In genomic region chr15:80233053-80233452, GRCm38 (mm10) we compare ENCODE assay signal across 9 mouse cellular contexts. TPM values are rescaled to one million over a fixed set of nuclear protein-coding genes. Genes with fewer than 3 reads are reported as not detected.
DNase-seq lines count a peak whose midpoint lies in the region; ATAC-seq and TF ChIP-seq lines count a peak whose summit lies in the region.
"Had no signal": no experiment of that assay in that cellular context is flagged by ENCODE, and none has a peak within 500 bp of the region (broad histone marks: within the 10 kb centered on the region; RNA-seq: fewer than 3 reads in every experiment).

No protein-coding gene starts in this region.

- peaks cover 19% of the 10 kb centered on the region for H3K4me1 ChIP-seq in heart, embryonic 15.5 days (replicated peaks)
- peaks cover 8% of the 10 kb centered on the region for H3K4me1 ChIP-seq in ES-Bruce4 (ENCODE audit: control insufficient read depth, insufficient read depth, low read length)
- H3K4me1 ChIP-seq in forebrain, postnatal 0 days (ENCODE audit: insufficient read depth) = 0 out of 2 replicates have a peak, but pooled peaks cover 6% of the 10 kb centered on the region
- peaks cover 18% of the 10 kb centered on the region for H3K4me1 ChIP-seq in liver, postnatal 0 days (ENCODE audit: insufficient read depth)

- DNase-seq in heart, postnatal 36 days = no peak
- no peak for DNase-seq in forebrain, postnatal 0 days
- DNase-seq in liver, postnatal 0 days = no peak
- DNase-seq in layer of hippocampus, postnatal 10 days (ENCODE audit: low spot score in 2 of 2) = no peak
- no peak for DNase-seq in thymus, postnatal 25 days
- no peak for DNase-seq in gastrocnemius, adult 18-20 months (ENCODE audit: low spot score)

- H3K27ac ChIP-seq in heart, embryonic 15.5 days = peak overlapping the region; percentile 69
- peak overlapping the region; percentile 73 for H3K27ac ChIP-seq in ES-Bruce4 (ENCODE audit: insufficient read depth, low read length)
- H3K27ac ChIP-seq in forebrain, postnatal 0 days (ENCODE audit: low read depth, low read length) = peak overlapping the region; percentile 88
- peak overlapping the region; percentile 67 for H3K27ac ChIP-seq in liver, postnatal 0 days (ENCODE audit: low read depth)

- no peak for TF ChIP-seq POLR2A in ES-Bruce4 (IDR thresholded peaks at IDR 0.05; ENCODE audit: insufficient read depth, low read length)

- no peak for ATAC-seq in heart, embryonic 15.5 days (replicated peaks; ENCODE audit: insufficient number of reproducible peaks, insufficient read depth, low FRiP score, low read depth)
- ATAC-seq in forebrain, postnatal 0 days = no peak
- no peak for ATAC-seq in liver, postnatal 0 days

- TF ChIP-seq CTCF in ES-Bruce4 (IDR thresholded peaks at IDR 0.05; ENCODE audit: low read depth, low read length) = no peak
- no peak for TF ChIP-seq CTCF in forebrain, postnatal 0 days (IDR thresholded peaks at IDR 0.05; ENCODE audit: low read depth)
- no peak for TF ChIP-seq CTCF in liver, postnatal 0 days (IDR thresholded peaks at IDR 0.05; ENCODE audit: low read depth)

- H3K4me2 ChIP-seq in heart, embryonic 15.5 days = peak overlapping the region; percentile 81
- peak overlapping the region; percentile 82; the same call in 1 of the 2 replicates for H3K4me2 ChIP-seq in forebrain, postnatal 0 days (ENCODE audit: low read depth)
- H3K4me2 ChIP-seq in liver, postnatal 0 days (ENCODE audit: low read depth, low read length) = peak overlapping the region; percentile 83; the same call in 1 of the 2 replicates

- intact Hi-C loops in heart, postnatal 36 days (cut with DNase I) = no loop called here

- H3K36me3 ChIP-seq in heart, embryonic 15.5 days = peaks cover 24% of the 10 kb centered on the region
- H3K36me3 ChIP-seq in ES-Bruce4 (ENCODE audit: control insufficient read depth, insufficient read depth, low read length, poor library complexity, severe bottlenecking) = peaks cover 28% of the 10 kb centered on the region
- peaks cover 23% of the 10 kb centered on the region for H3K36me3 ChIP-seq in forebrain, postnatal 0 days (ENCODE audit: insufficient read depth)
- peaks cover 24% of the 10 kb centered on the region for H3K36me3 ChIP-seq in liver, postnatal 0 days (replicated peaks; ENCODE audit: insufficient read depth, low read length)

- H3K9me3 ChIP-seq in heart, embryonic 15.5 days (replicated peaks) = no peaks in the 10 kb centered on the region
- H3K9me3 ChIP-seq in ES-Bruce4 (replicated peaks; ENCODE audit: control insufficient read depth, insufficient read depth, low read length, poor library complexity, severe bottlenecking) = no peaks in the 10 kb centered on the region
- no peaks in the 10 kb centered on the region for H3K9me3 ChIP-seq in forebrain, postnatal 0 days (ENCODE audit: low read length)
- H3K9me3 ChIP-seq in liver, postnatal 0 days (ENCODE audit: low read length) = no peaks in the 10 kb centered on the region

- no peak for TF ChIP-seq EP300 in ES-Bruce4 (IDR thresholded peaks at IDR 0.05; ENCODE audit: insufficient read depth, low read depth, low read length)
- no peak for TF ChIP-seq EP300 in liver, postnatal 0 days (IDR thresholded peaks at IDR 0.05; ENCODE audit: low read depth)

- 0 out of 2 replicates have a peak overlapping the region, but pooled peaks have one; percentile 50 for H3K9ac ChIP-seq in heart, embryonic 15.5 days
- H3K9ac ChIP-seq in ES-Bruce4 (ENCODE audit: low read depth, poor library complexity, severe bottlenecking) = peak overlapping the region; percentile 28; the same call in 1 of the 2 replicates
- H3K9ac ChIP-seq in forebrain, postnatal 0 days = no peak overlapping the region
- no peak overlapping the region; the same call in 1 of the 2 replicates for H3K9ac ChIP-seq in liver, postnatal 0 days (replicated peaks)

- WGBS in heart, embryonic 15.5 days = 59% methylated on average over 4 of the region's 4 CpGs
- WGBS in forebrain, postnatal 0 days = 62% methylated on average over 4 of the region's 4 CpGs
- WGBS in liver, postnatal 0 days (ENCODE audit: insufficient replicate concordance) = 78% methylated on average over 4 of the region's 4 CpGs

- no peaks in the 10 kb centered on the region for H3K27me3 ChIP-seq in heart, embryonic 15.5 days
- H3K27me3 ChIP-seq in ES-Bruce4 (ENCODE audit: control insufficient read depth, insufficient read depth, low read length, poor library complexity, severe bottlenecking) = no peaks in the 10 kb centered on the region
- no peaks in the 10 kb centered on the region for H3K27me3 ChIP-seq in forebrain, postnatal 0 days (ENCODE audit: insufficient read depth, low read length)
- H3K27me3 ChIP-seq in liver, postnatal 0 days (ENCODE audit: insufficient read depth, low read length) = no peaks in the 10 kb centered on the region
- H3K27me3 ChIP-seq: Patski had no signal

- H3K4me3 ChIP-seq in heart, embryonic 15.5 days = no peak overlapping the region
- H3K4me3 ChIP-seq in ES-Bruce4 (ENCODE audit: low read depth, low read length) = no peak overlapping the region
- peak overlapping the region; percentile 82; the same call in 1 of the 2 replicates for H3K4me3 ChIP-seq in forebrain, postnatal 0 days (ENCODE audit: low read depth, low read length)
- H3K4me3 ChIP-seq in liver, postnatal 0 days (ENCODE audit: low read depth, low read length) = no peak overlapping the region

RNA-seq across cellular contexts. Expression of gene Mief1, which starts 0.8 kb away (rescaled TPM):
- polyA plus RNA-seq in heart, embryonic 15.5 days (2015; fragmentation: Nextera tagmentation; extraction: Ambion mirVana) = 21.1 and 26.8 TPM in 2 replicates
- 10 to 100 TPM; 31.5 to 32.8 TPM for total RNA-seq in heart, postnatal 36 days (2021)
- polyA plus RNA-seq in ES-Bruce4 (2011; ENCODE audit: insufficient read depth, insufficient read length, low read depth, missing spikeins) = 35.7 and 38.4 TPM in 2 replicates
- 28.1 and 37.0 TPM in 2 replicates for total RNA-seq in forebrain, postnatal 0 days (2014; rRNA removed)
- polyA plus RNA-seq in forebrain, postnatal 0 days (2015; fragmentation: Nextera tagmentation; extraction: Ambion mirVana) = 13.5 and 20.0 TPM in 2 replicates
- 8.5 and 8.6 TPM in 2 replicates for polyA plus RNA-seq in liver, postnatal 0 days (2015; fragmentation: Nextera tagmentation; extraction: Ambion mirVana)
- total RNA-seq in layer of hippocampus, postnatal 10 days (2021) = 10 to 100 TPM; 32.3 to 34.3 TPM
- total RNA-seq in gastrocnemius, adult 18-20 months (2021) = 10 to 100 TPM; 20.4 to 23.0 TPM

RNA-seq across cellular contexts. Expression of gene AC140267.1, which starts 2.6 kb away (rescaled TPM):
- not detected in 2 replicates for polyA plus RNA-seq in heart, embryonic 15.5 days (2015; fragmentation: Nextera tagmentation; extraction: Ambion mirVana)
- 10 to 100 TPM; 10.7 to 20.5 TPM for total RNA-seq in heart, postnatal 36 days (2021)
- not detected in 2 replicates for polyA plus RNA-seq in ES-Bruce4 (2011; ENCODE audit: insufficient read depth, insufficient read length, low read depth, missing spikeins)
- total RNA-seq in forebrain, postnatal 0 days (2014; rRNA removed) = not detected in 2 replicates
- not detected in 2 replicates for polyA plus RNA-seq in forebrain, postnatal 0 days (2015; fragmentation: Nextera tagmentation; extraction: Ambion mirVana)
- polyA plus RNA-seq in liver, postnatal 0 days (2015; fragmentation: Nextera tagmentation; extraction: Ambion mirVana) = not detected in 2 replicates
- 10 to 100 TPM; 21.1 to 23.0 TPM for total RNA-seq in layer of hippocampus, postnatal 10 days (2021)
- 1 to 10 TPM; 7.1 to 9.7 TPM for total RNA-seq in gastrocnemius, adult 18-20 months (2021)
- polyA plus RNA-seq: Patski had no signal

RNA-seq across cellular contexts. Expression of gene Atf4, which starts 21.9 kb away (rescaled TPM):
- 71.5 and 81.8 TPM in 2 replicates for polyA plus RNA-seq in heart, embryonic 15.5 days (2015; fragmentation: Nextera tagmentation; extraction: Ambion mirVana)
- total RNA-seq in heart, postnatal 36 days (2021) = 10 to 100 TPM; 65.2 to 75.8 TPM
- 193 and 198 TPM in 2 replicates for polyA plus RNA-seq in ES-Bruce4 (2011; ENCODE audit: insufficient read depth, insufficient read length, low read depth, missing spikeins)
- total RNA-seq in forebrain, postnatal 0 days (2014; rRNA removed) = 163 and 164 TPM in 2 replicates
- polyA plus RNA-seq in forebrain, postnatal 0 days (2015; fragmentation: Nextera tagmentation; extraction: Ambion mirVana) = 103 and 109 TPM in 2 replicates
- polyA plus RNA-seq in liver, postnatal 0 days (2015; fragmentation: Nextera tagmentation; extraction: Ambion mirVana) = 64.3 and 65.7 TPM in 2 replicates
- total RNA-seq in layer of hippocampus, postnatal 10 days (2021) = 100 to 1,000 TPM; 102 to 108 TPM
- total RNA-seq in gastrocnemius, adult 18-20 months (2021) = 100 to 1,000 TPM; 141 to 165 TPM

RNA-seq across cellular contexts. Expression of gene Rps19bp1, which starts 31.1 kb away (rescaled TPM):
- polyA plus RNA-seq in heart, embryonic 15.5 days (2015; fragmentation: Nextera tagmentation; extraction: Ambion mirVana) = 33.8 and 35.9 TPM in 2 replicates
- 10 to 100 TPM; 11.5 to 15.8 TPM for total RNA-seq in heart, postnatal 36 days (2021)
- polyA plus RNA-seq in ES-Bruce4 (2011; ENCODE audit: insufficient read depth, insufficient read length, low read depth, missing spikeins) = 28.1 and 33.2 TPM in 2 replicates
- total RNA-seq in forebrain, postnatal 0 days (2014; rRNA removed) = 38.7 and 56.6 TPM in 2 replicates
- polyA plus RNA-seq in forebrain, postnatal 0 days (2015; fragmentation: Nextera tagmentation; extraction: Ambion mirVana) = 84.7 and 98.9 TPM in 2 replicates
- 27.0 and 27.5 TPM in 2 replicates for polyA plus RNA-seq in liver, postnatal 0 days (2015; fragmentation: Nextera tagmentation; extraction: Ambion mirVana)
- 10 to 100 TPM; 39.9 to 42.2 TPM for total RNA-seq in layer of hippocampus, postnatal 10 days (2021)
- total RNA-seq in gastrocnemius, adult 18-20 months (2021) = 10 to 100 TPM; 10.8 to 15.3 TPM

RNA-seq across cellular contexts. Expression of gene Cacna1i, which starts 54.0 kb away (rescaled TPM):
- polyA plus RNA-seq in heart, embryonic 15.5 days (2015; fragmentation: Nextera tagmentation; extraction: Ambion mirVana) = not detected in 2 replicates
- under 1 TPM in 1 of 2 experiments, not detected in 1; 0.03 TPM for total RNA-seq in heart, postnatal 36 days (2021)
- polyA plus RNA-seq in ES-Bruce4 (2011; ENCODE audit: insufficient read depth, insufficient read length, low read depth, missing spikeins) = not detected in 2 replicates
- 11.1 and 12.5 TPM in 2 replicates for total RNA-seq in forebrain, postnatal 0 days (2014; rRNA removed)
- 0.34 and 0.58 TPM in 2 replicates for polyA plus RNA-seq in forebrain, postnatal 0 days (2015; fragmentation: Nextera tagmentation; extraction: Ambion mirVana)
- not detected in 2 replicates for polyA plus RNA-seq in liver, postnatal 0 days (2015; fragmentation: Nextera tagmentation; extraction: Ambion mirVana)
- 10 to 100 TPM; 36.0 to 38.0 TPM for total RNA-seq in layer of hippocampus, postnatal 10 days (2021)
- total RNA-seq in gastrocnemius, adult 18-20 months (2021) = under 1 TPM; 0.21 TPM

Comparison
In these comparisons a context has a peak if more than half of its experiments do, and no peak if none do; other contexts are left out.
1. H3K9ac ChIP-seq: peak in heart, embryonic 15.5 days (single experiment) and ES-Bruce4 (single experiment); none in forebrain, postnatal 0 days (single experiment) and liver, postnatal 0 days (single experiment).
2. Peak in every context shown above with its lines, with median percentiles within 50 percentile points of each other: H3K27ac ChIP-seq and H3K4me2 ChIP-seq.